Mouse (Mus musculus): Measurements from ENCODE around the gene Eci3. TPM values are rescaled to one million over a fixed set of nuclear protein-coding genes. Genes with fewer than 3 reads are reported as not detected.

The Eci3 gene
- total and polyA plus RNA-seq, 3 experiments: 0.35 to 0.93 TPM; not detected in 1

- H3K4me1 ChIP-seq (ENCODE audit: control insufficient read depth in 1 of 2, insufficient read depth in 2 of 2, low read length in 2 of 2): no peaks in the 10 kb centered on the region
- H3K79me2 ChIP-seq (ENCODE audit: control insufficient read depth, insufficient read depth, low read length, poor library complexity): no peaks in the 10 kb centered on the region
- no peaks in the 10 kb centered on the region for H3K36me3 ChIP-seq (ENCODE audit: control insufficient read depth in 1 of 2, insufficient read depth in 2 of 2, low read length in 2 of 2)
- no peaks in the 10 kb centered on the region for H3K9me3 ChIP-seq (replicated peaks; ENCODE audit: insufficient read depth, low read length)
- TF ChIP-seq MAFK (IDR thresholded peaks at IDR 0.05; ENCODE audit: borderline replicate concordance, low read depth, low read length): no peak
- no peak for TF ChIP-seq POLR2AphosphoS2 (IDR thresholded peaks at IDR 0.05; ENCODE audit: low read length)
- TF ChIP-seq MYC (IDR thresholded peaks at IDR 0.05; ENCODE audit: low read depth, low read length): no peak
- TF ChIP-seq USF2 (IDR thresholded peaks at IDR 0.05; ENCODE audit: borderline replicate concordance in 1 of 2, insufficient read depth in 1 of 2, low read depth in 1 of 2, low read length in 2 of 2): no peak
- TF ChIP-seq EP300 (IDR thresholded peaks at IDR 0.05; ENCODE audit: low read depth in 1 of 2, low read length in 2 of 2): no peak
- TF ChIP-seq TBP (IDR thresholded peaks at IDR 0.05; ENCODE audit: low read depth, low read length): no peak
- TF ChIP-seq MAX (IDR thresholded peaks at IDR 0.05; ENCODE audit: low read length): no peak
- TF ChIP-seq CHD1 (IDR thresholded peaks at IDR 0.05; ENCODE audit: low read depth, low read length): no peak
- no peak for TF ChIP-seq MEF2A (IDR thresholded peaks at IDR 0.05; ENCODE audit: extremely low read depth, insufficient replicate concordance, low read depth, low read length, poor library complexity, severe bottlenecking)
- TF ChIP-seq GATA1 (IDR thresholded peaks at IDR 0.05; ENCODE audit: low read depth, low read length): no peak
- TF ChIP-seq GABPA (IDR thresholded peaks at IDR 0.05; ENCODE audit: low read depth, low read length): no peak
- TF ChIP-seq RAD21 (IDR thresholded peaks at IDR 0.05; ENCODE audit: low read depth, low read length): no peak; the same call in 1 of the 2 replicates
- no peak overlapping the region for H3K27ac ChIP-seq (ENCODE audit: control insufficient read depth, low read depth, low read length)
- no peak overlapping the region for H3K9ac ChIP-seq (ENCODE audit: control insufficient read depth, low read depth, low read length, poor library complexity, severe bottlenecking)
- peaks cover 1 to 4% of the 10 kb centered on the region in 2 experiments; a peak in 2 of 4 replicates for H3K27me3 ChIP-seq (ENCODE audit: control insufficient read depth in 1 of 2, insufficient read depth in 2 of 2, low read length in 2 of 2)
- no peak overlapping the region for H3K4me3 ChIP-seq (ENCODE audit: control insufficient read depth in 1 of 2, insufficient read depth in 1 of 2, low read depth in 2 of 2, low read length in 2 of 2)
- peak; percentile 19 for DNase-seq (ENCODE audit: low read depth, low spot score)
Observed at GRCm38 (mm10) chr13:34914614-34915013, 49.0 kb downstream of the Eci3 start.

Other genes starting within 250 kb of the Eci3 start
- gene Fam50b, start 229.0 kb downstream of the Eci3 start, total RNA-seq (2012; rRNA removed): not detected in 2 replicates
- not detected for gene Fam50b, start 229.0 kb downstream of the Eci3 start, polyA plus RNA-seq (2012; ENCODE audit: insufficient read depth in 1 of 2, insufficient read length in 2 of 2, low read depth in 1 of 2, low replicate concordance in 2 of 2, missing spikeins in 1 of 2)
- 66.6 and 74.9 TPM in 2 replicates for gene Prpf4b, start 88.5 kb downstream of the Eci3 start, total RNA-seq (2012; rRNA removed)
- 10 to 100 TPM in 1 of 2 experiments, not detected in 1; 88.6 TPM for gene Prpf4b, start 88.5 kb downstream of the Eci3 start, polyA plus RNA-seq (2012; ENCODE audit: insufficient read depth in 1 of 2, insufficient read length in 2 of 2, low read depth in 1 of 2, low replicate concordance in 2 of 2, missing spikeins in 1 of 2)
- gene Fam217a, start 39.5 kb downstream of the Eci3 start, total RNA-seq (2012; rRNA removed): not detected in 2 replicates
- gene Fam217a, start 39.5 kb downstream of the Eci3 start, polyA plus RNA-seq (2012; ENCODE audit: insufficient read depth in 1 of 2, insufficient read length in 2 of 2, low read depth in 1 of 2, low replicate concordance in 2 of 2, missing spikeins in 1 of 2): not detected
- not detected in 2 replicates for gene 4933417A18Rik, start 39.4 kb downstream of the Eci3 start, total RNA-seq (2012; rRNA removed)
- gene 4933417A18Rik, start 39.4 kb downstream of the Eci3 start, polyA plus RNA-seq (2012; ENCODE audit: insufficient read depth in 1 of 2, insufficient read length in 2 of 2, low read depth in 1 of 2, low replicate concordance in 2 of 2, missing spikeins in 1 of 2): not detected
- 70.2 and 74.8 TPM in 2 replicates for gene Eci2, start 63.3 kb upstream of the Eci3 start, total RNA-seq (2012; rRNA removed)
- gene Eci2, start 63.3 kb upstream of the Eci3 start, polyA plus RNA-seq (2012; ENCODE audit: insufficient read depth in 1 of 2, insufficient read length in 2 of 2, low read depth in 1 of 2, low replicate concordance in 2 of 2, missing spikeins in 1 of 2): 10 to 100 TPM in 1 of 2 experiments, not detected in 1; 81.1 TPM

Measured in MEL (cell line).